In the genomic region with DNA sequence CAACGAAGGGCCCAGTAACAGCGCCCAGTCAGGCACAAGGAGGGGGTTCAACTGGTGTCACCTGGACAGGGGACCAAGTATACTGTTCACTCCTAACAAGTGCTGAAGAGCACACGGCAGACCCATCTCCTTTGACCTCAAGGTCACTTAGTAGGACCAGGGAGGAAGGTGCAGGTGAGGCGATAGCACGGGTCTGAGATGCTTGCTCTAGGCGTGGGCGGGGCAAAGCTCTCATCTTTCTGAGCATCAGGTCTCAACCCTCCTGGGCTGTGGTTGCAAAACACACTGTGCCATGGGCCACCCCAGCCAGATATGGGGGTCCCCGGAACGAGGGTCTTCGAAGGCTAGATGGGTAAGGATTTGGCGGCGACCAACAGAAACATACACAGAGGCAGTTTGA, we compare ENCODE assay signal across 21 mouse cellular contexts.
DNase-seq lines count a peak whose midpoint lies in the region; ATAC-seq and TF ChIP-seq lines count a peak whose summit lies in the region.
"Had no signal": no experiment of that assay in that cellular context is flagged by ENCODE, and none has a peak within 500 bp of the region (broad histone marks: within the 10 kb centered on the region; RNA-seq: fewer than 3 reads in every experiment).

No protein-coding gene starts in this region.

- peak overlapping the region; percentile 86 for H3K4me2 ChIP-seq in heart, embryonic 13.5 days
- H3K4me2 ChIP-seq: limb, embryonic 15.5 days had no signal

- no peaks in the 10 kb centered on the region for H3K27me3 ChIP-seq in cerebellum, adult 2 months (ENCODE audit: control insufficient read depth, insufficient read depth, low read length)
- no peaks in the 10 kb centered on the region for H3K27me3 ChIP-seq in heart, embryonic 13.5 days (replicated peaks)
- H3K27me3 ChIP-seq: forebrain, embryonic 12.5 days; limb, embryonic 15.5 days had no signal

- no peaks in the 10 kb centered on the region for H3K4me1 ChIP-seq in cerebellum, adult 2 months (ENCODE audit: control insufficient read depth, insufficient read depth, low read length)
- H3K4me1 ChIP-seq in heart, embryonic 13.5 days = peaks cover 52% of the 10 kb centered on the region

- no peaks in the 10 kb centered on the region for H3K9me3 ChIP-seq in heart, embryonic 13.5 days
- H3K9me3 ChIP-seq: embryonic facial prominence, embryonic 13.5 days; forebrain, embryonic 12.5 days; limb, embryonic 15.5 days had no signal

- peak; percentile 21 to 25 for DNase-seq in cerebellum, adult 2 months
- no peak for DNase-seq in cerebellum, adult 11 months
- DNase-seq in heart, postnatal 36 days = no peak
- DNase-seq in thymus, postnatal 4 days = peak; percentile 17
- no peak for DNase-seq in thymus, postnatal 10 days (ENCODE audit: low spot score in 2 of 2)
- no peak for DNase-seq in layer of hippocampus, postnatal 14 days (ENCODE audit: low spot score in 2 of 2)
- DNase-seq: adrenal gland, adult 2 months; gastrocnemius, postnatal 25 days; kidney, adult 18-20 months; layer of hippocampus, adult 9-11 months; left cerebral cortex, postnatal 4 days; lung, embryonic 14.5 days; midbrain, embryonic 14.5 days had no signal

- no peak overlapping the region for H3K4me3 ChIP-seq in cerebellum, adult 2 months (replicated peaks; ENCODE audit: insufficient read depth, low read depth, low read length)
- H3K4me3 ChIP-seq in heart, embryonic 13.5 days = peak overlapping the region; percentile 61
- H3K4me3 ChIP-seq: embryonic facial prominence, embryonic 13.5 days; erythroblast, embryonic 14.5 days; forebrain, embryonic 12.5 days; limb, embryonic 15.5 days had no signal

- peaks cover 4% of the 10 kb centered on the region; the same call in 1 of the 2 replicates for H3K36me3 ChIP-seq in heart, embryonic 13.5 days
- H3K36me3 ChIP-seq: embryonic facial prominence, embryonic 13.5 days; forebrain, embryonic 12.5 days; limb, embryonic 15.5 days had no signal

- H3K9ac ChIP-seq in heart, embryonic 13.5 days = peak overlapping the region; percentile 85
- H3K9ac ChIP-seq: embryonic facial prominence, embryonic 13.5 days; forebrain, embryonic 12.5 days; hindbrain, embryonic 14.5 days; limb, embryonic 15.5 days; liver, embryonic 14.5 days; lung, embryonic 14.5 days had no signal

- 84% methylated on average over 12 of the region's 12 CpGs for WGBS in cerebellum, adult 2 months
- WGBS in heart, embryonic 13.5 days = 64% methylated on average over 12 of the region's 12 CpGs

- no peak for TF ChIP-seq CTCF in cerebellum, adult 2 months (IDR thresholded peaks at IDR 0.05; ENCODE audit: borderline replicate concordance, insufficient read depth, low read depth, low read length)

- no peak overlapping the region for H3K27ac ChIP-seq in cerebellum, adult 2 months (ENCODE audit: insufficient read depth, low read length)
- H3K27ac ChIP-seq in heart, embryonic 13.5 days (replicated peaks) = peak overlapping the region; percentile 99
- H3K27ac ChIP-seq: embryonic facial prominence, embryonic 13.5 days; forebrain, embryonic 12.5 days; hindbrain, embryonic 14.5 days; limb, embryonic 15.5 days; liver, embryonic 14.5 days had no signal

- no peak for TF ChIP-seq POLR2A in cerebellum, adult 2 months (IDR thresholded peaks at IDR 0.05; ENCODE audit: borderline replicate concordance, insufficient read depth, low read length)

- ATAC-seq in heart, embryonic 13.5 days (ENCODE audit: extremely low read depth, insufficient number of reproducible peaks, low FRiP score, low TSS enrichment) = no peak
- ATAC-seq: inflammation-experienced regulatory T-cells, adult 6 months had no signal

- intact Hi-C loops in heart, postnatal 36 days (cut with DNase I) = no loop called here

Comparison
In these comparisons a context has a peak if more than half of its experiments do, and no peak if none do; other contexts are left out.
1. DNase-seq: peak in cerebellum, adult 2 months (2 of 2) and thymus, postnatal 4 days (single experiment); none in cerebellum, adult 11 months (single experiment), heart, postnatal 36 days (0 of 2), thymus, postnatal 10 days (0 of 2) and layer of hippocampus, postnatal 14 days (0 of 2).